Mouse (Mus musculus): Measurements from ENCODE around the gene Oard1. TPM values are rescaled to one million over a fixed set of nuclear protein-coding genes. Genes with fewer than 3 reads are reported as not detected.
A peak's percentile ranks its signal among the peaks of the same experiment; 100 is the strongest.

The Oard1 gene
- polyA plus RNA-seq, 1 experiment: 14.1 TPM

DNA sequence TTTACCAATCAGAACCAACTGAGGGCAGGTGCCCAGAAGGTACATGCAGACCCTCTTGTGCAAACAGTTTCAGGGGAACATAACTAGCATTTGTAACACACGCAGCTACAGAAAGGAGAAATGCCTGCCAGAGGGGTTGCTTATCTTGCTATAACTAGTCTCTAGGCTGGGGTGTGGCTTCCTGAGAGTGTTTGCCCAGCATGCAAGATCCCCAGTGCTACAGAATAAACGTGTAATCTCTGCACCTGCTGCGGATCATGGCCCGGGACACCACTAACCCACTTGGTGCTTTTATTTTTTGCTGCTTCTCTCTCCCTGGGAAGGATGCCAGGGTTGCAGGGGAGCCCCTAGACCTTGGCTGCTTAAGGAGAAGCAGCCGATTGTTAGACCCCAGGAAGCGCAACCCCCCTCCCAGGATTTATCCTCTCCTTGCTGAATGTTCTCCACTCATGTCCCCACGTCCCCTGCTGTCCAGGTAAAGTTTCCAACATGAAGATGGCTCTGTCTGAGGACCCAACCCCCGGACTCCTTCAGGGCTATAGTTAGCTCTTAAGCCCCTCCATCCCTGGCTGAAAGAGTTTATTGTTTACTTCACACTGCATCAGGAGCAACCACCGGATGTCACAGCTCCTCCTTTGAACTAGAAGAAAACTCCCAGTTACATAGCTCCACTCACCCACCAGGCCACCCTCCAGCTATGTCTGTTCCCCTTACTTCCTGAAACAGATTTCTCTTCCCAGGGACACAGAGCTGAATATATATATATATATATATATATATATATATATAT lies 16.2 kb downstream of the Oard1 start:
- Histone ChIP-seq H3K79me3 (ENCODE audit: low read depth) (no peaks in the 10 kb centered on the region), H3K4me3 (ENCODE audit: insufficient read depth, poor library complexity, severe bottlenecking) (no peak overlapping the region), H3ac (ENCODE audit: control insufficient read depth, insufficient read length, low read depth) (no peak overlapping the region), H3K79me2 (ENCODE audit: control insufficient read depth, insufficient read depth) (no peaks in the 10 kb centered on the region), H3K36me3 (ENCODE audit: control insufficient read depth, insufficient read depth) (no peaks in the 10 kb centered on the region), H3K27me3 (ENCODE audit: control insufficient read depth, insufficient read depth, insufficient read length) (no peaks in the 10 kb centered on the region)
- TF ChIP-seq CEBPB (IDR thresholded peaks at IDR 0.05; ENCODE audit: low read depth) (no peak), MAX (IDR thresholded peaks at IDR 0.05) (no peak), MYOD1 (IDR thresholded peaks at IDR 0.05; ENCODE audit: control insufficient read depth, insufficient read length, low read depth) (no peak), MYOG (IDR thresholded peaks at IDR 0.05; ENCODE audit: control insufficient read depth, extremely low read depth, insufficient read length) (no peak), CTCF (IDR thresholded peaks at IDR 0.05; ENCODE audit: control insufficient read depth, insufficient read depth, insufficient read length) (no peak), FOSL1 (IDR thresholded peaks at IDR 0.05; ENCODE audit: insufficient read depth, low read length, poor library complexity, severe bottlenecking) (no peak), USF1 (IDR thresholded peaks at IDR 0.05; ENCODE audit: low read depth) (no peak)

DNA sequence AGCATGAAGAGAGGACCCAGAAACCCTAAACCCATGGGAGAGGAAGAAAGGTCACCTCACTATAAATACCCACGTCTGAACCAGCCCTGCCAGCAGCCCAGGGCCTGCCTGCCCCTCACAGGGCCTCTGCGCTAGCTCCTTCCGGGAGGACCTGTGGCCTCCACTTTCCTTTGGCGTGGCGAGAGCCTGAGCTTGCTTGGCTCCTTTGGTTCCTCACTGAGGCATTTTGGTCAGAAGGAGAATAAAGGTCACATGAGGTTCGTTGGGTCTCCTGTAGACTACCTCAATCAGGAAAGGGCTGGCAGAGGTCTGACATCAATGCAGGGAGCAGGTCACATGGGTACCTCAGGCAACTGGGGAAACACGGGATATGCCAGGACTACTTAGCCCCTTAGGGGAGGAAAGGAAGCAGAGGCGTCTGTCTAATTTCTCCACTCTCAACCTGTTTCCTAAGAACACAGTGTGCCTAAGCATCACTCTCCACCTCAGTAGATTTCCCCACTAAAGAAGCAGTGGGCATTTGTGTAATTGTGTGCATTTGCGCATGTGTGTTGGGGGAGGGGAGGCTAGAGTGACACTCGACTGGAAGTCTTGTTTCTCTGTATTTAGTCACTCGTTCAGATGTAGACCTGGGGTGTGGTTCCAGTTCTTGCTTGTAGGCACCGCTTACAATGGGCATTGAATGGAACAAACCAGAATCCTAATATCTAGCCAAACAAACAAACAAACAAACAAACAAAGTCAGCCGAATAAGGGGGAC lies 17.4 kb downstream of the Oard1 start:
- TF ChIP-seq CTCF (IDR thresholded peaks at IDR 0.05; ENCODE audit: control insufficient read depth, insufficient read depth, insufficient read length) (no peak), MAX (IDR thresholded peaks at IDR 0.05) (no peak), CEBPB (IDR thresholded peaks at IDR 0.05; ENCODE audit: low read depth) (no peak), USF1 (IDR thresholded peaks at IDR 0.05; ENCODE audit: low read depth) (no peak)
- H3K79me3 ChIP-seq (ENCODE audit: low read depth): no peaks in the 10 kb centered on the region
- H3K4me3 ChIP-seq (ENCODE audit: insufficient read depth, poor library complexity, severe bottlenecking): no peak overlapping the region
- H3K27me3 ChIP-seq (ENCODE audit: control insufficient read depth, insufficient read depth, insufficient read length): no peaks in the 10 kb centered on the region
- no peak overlapping the region for H3ac ChIP-seq (ENCODE audit: control insufficient read depth, insufficient read length, low read depth)
- no peaks in the 10 kb centered on the region for H3K36me3 ChIP-seq (ENCODE audit: control insufficient read depth, insufficient read depth)
- H3K79me2 ChIP-seq (ENCODE audit: control insufficient read depth, insufficient read depth): no peaks in the 10 kb centered on the region

DNA sequence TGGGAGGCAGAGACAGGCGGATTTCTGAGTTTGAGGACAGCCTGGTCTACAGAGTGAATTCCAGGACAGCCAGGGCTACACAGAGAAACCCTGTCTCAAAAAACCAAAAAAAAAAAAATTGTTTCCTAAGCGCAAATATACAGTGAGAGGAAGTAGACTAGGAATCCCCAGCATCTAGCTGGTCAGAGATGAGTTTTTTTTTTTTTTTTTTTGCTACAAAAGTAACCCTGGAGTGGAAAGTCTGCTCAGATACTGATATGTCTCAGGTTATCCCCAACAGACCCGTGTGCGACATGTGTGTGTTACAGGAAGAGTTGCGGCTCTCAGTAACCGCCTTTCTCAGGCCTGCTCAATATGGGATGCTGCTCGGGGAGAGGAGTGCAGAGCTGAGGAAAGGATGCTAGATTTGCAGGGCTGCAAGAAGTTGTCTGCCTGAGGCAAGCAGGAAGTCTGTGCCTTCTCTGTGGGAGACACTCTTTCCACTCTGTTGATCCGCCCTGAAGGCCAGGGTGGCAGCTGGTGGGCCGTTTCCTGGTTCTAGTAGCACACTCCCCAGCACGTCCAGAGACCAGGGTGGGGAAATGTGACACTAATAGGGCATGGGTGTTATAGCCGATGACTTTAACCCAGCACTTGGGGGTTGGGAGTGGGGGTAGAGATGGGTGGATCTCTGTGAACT lies 18.2 kb downstream of the Oard1 start:
- H3K36me3 ChIP-seq (ENCODE audit: control insufficient read depth, insufficient read depth): no peaks in the 10 kb centered on the region
- H3ac ChIP-seq (ENCODE audit: control insufficient read depth, insufficient read length, low read depth): no peak overlapping the region
- TF ChIP-seq MYOD1 (IDR thresholded peaks at IDR 0.05; ENCODE audit: control insufficient read depth, insufficient read length, low read depth): no peak
- TF ChIP-seq MAX (IDR thresholded peaks at IDR 0.05): no peak
- no peak for TF ChIP-seq CEBPB (IDR thresholded peaks at IDR 0.05; ENCODE audit: low read depth)
- no peak for TF ChIP-seq FOSL1 (IDR thresholded peaks at IDR 0.05; ENCODE audit: insufficient read depth, low read length, poor library complexity, severe bottlenecking)
- no peak for TF ChIP-seq MYOG (IDR thresholded peaks at IDR 0.05; ENCODE audit: control insufficient read depth, extremely low read depth, insufficient read length)
- TF ChIP-seq USF1 (IDR thresholded peaks at IDR 0.05; ENCODE audit: low read depth): no peak
- no peak for TF ChIP-seq CTCF (IDR thresholded peaks at IDR 0.05; ENCODE audit: control insufficient read depth, insufficient read depth, insufficient read length)

DNA sequence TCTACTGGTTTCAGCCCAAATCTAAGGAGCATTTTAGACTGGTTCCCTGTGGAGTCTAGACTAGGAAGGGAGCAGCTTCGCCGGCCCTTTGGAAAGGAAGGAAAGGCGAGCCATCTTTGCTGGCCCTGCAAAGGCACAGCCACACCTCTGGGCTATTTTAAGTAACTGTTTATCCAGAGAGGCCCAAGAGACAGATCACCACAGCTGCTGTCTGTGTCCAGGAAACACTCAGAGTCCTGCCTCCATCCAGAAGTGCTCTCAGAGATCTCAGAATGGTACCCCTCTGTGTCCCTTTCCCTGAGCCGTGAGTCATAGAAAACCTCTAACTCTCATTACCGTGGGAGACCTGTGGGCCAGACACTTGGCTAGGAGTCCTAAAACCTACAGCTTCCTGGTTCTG lies 20.6 kb downstream of the Oard1 start:
- Histone ChIP-seq H3K79me3 (ENCODE audit: low read depth) (no peaks in the 10 kb centered on the region), H3K4me3 (ENCODE audit: insufficient read depth, poor library complexity, severe bottlenecking) (no peak overlapping the region)
- TF ChIP-seq USF1 (IDR thresholded peaks at IDR 0.05; ENCODE audit: low read depth) (no peak), MYOD1 (IDR thresholded peaks at IDR 0.05; ENCODE audit: control insufficient read depth, insufficient read length, low read depth) (peak; percentile 65), CTCF (IDR thresholded peaks at IDR 0.05; ENCODE audit: control insufficient read depth, insufficient read depth, insufficient read length) (no peak), CEBPB (IDR thresholded peaks at IDR 0.05; ENCODE audit: low read depth) (no peak)

More for the DNA sequence above, 18.2 kb downstream of the Oard1 start:
- H3K4me3 ChIP-seq (ENCODE audit: insufficient read depth, poor library complexity, severe bottlenecking): no peak overlapping the region
- no peaks in the 10 kb centered on the region for H3K27me3 ChIP-seq (ENCODE audit: control insufficient read depth, insufficient read depth, insufficient read length)
- no peaks in the 10 kb centered on the region for H3K79me3 ChIP-seq (ENCODE audit: low read depth)
- H3K79me2 ChIP-seq (ENCODE audit: control insufficient read depth, insufficient read depth): no peaks in the 10 kb centered on the region

DNA sequence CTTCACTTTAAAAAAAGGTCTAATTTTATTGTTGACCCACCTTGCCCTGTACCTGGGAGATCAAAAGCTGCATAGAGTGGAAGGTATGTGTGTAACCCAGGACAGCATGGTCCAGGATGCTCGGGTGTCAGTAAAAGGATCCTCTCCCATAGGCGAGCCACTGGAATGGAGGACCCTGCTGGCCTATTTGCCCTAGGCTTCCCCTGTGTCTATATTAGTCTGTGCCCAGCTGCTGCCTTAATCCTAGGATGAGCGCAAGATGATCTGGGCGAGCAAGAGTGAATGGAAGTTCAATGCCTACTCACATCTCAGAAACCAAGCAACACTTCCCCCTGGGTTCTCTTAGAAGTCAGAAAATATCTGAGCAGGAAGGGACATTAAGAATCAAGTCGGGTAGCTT lies 21.2 kb downstream of the Oard1 start:
- Histone ChIP-seq H3K79me3 (ENCODE audit: low read depth) (no peaks in the 10 kb centered on the region), H3K79me2 (ENCODE audit: control insufficient read depth, insufficient read depth) (no peaks in the 10 kb centered on the region), H3K4me3 (ENCODE audit: insufficient read depth, poor library complexity, severe bottlenecking) (no peak overlapping the region), H3K36me3 (ENCODE audit: control insufficient read depth, insufficient read depth) (no peaks in the 10 kb centered on the region), H3K27me3 (ENCODE audit: control insufficient read depth, insufficient read depth, insufficient read length) (no peaks in the 10 kb centered on the region), H3ac (ENCODE audit: control insufficient read depth, insufficient read length, low read depth) (no peak overlapping the region)
- no peak for TF ChIP-seq CEBPB (IDR thresholded peaks at IDR 0.05; ENCODE audit: low read depth)
- no peak for TF ChIP-seq CTCF (IDR thresholded peaks at IDR 0.05; ENCODE audit: control insufficient read depth, insufficient read depth, insufficient read length)
- no peak for TF ChIP-seq FOSL1 (IDR thresholded peaks at IDR 0.05; ENCODE audit: insufficient read depth, low read length, poor library complexity, severe bottlenecking)
- no peak for TF ChIP-seq MYOD1 (IDR thresholded peaks at IDR 0.05; ENCODE audit: control insufficient read depth, insufficient read length, low read depth)
- no peak for TF ChIP-seq USF1 (IDR thresholded peaks at IDR 0.05; ENCODE audit: low read depth)
- TF ChIP-seq MYOG (IDR thresholded peaks at IDR 0.05; ENCODE audit: control insufficient read depth, extremely low read depth, insufficient read length): no peak
- TF ChIP-seq MAX (IDR thresholded peaks at IDR 0.05): no peak

More for the DNA sequence above, 20.6 kb downstream of the Oard1 start:
- Histone ChIP-seq H3K79me2 (ENCODE audit: control insufficient read depth, insufficient read depth) (no peaks in the 10 kb centered on the region), H3K27me3 (ENCODE audit: control insufficient read depth, insufficient read depth, insufficient read length) (no peaks in the 10 kb centered on the region), H3ac (ENCODE audit: control insufficient read depth, insufficient read length, low read depth) (no peak overlapping the region), H3K36me3 (ENCODE audit: control insufficient read depth, insufficient read depth) (no peaks in the 10 kb centered on the region)

Data from C2C12 (cell line).